Mouse (Mus musculus) adrenal gland, postnatal 14 days (tissue): ENCODE results near the gene BC051142. TPM values are rescaled to one million over a fixed set of nuclear protein-coding genes. Genes with fewer than 3 reads are reported as not detected.
"Not testable (repeated sequence)": the region's sequence is repeated elsewhere in the genome, so short reads cannot be mapped to it uniquely, and the experiment has no call there.

Source experiments
- DNase-seq: peaks from one replicate; pipeline ENCODE4 v3.0.0; 2021; ENCODE audit warnings: mixed read lengths
- total RNA-seq: library from RNA; stranded (reverse); gene quantifications from 2 replicates; pipeline ENCODE4 v1.2.3, GENCODE M21; 2021

BC051142 gene
- total RNA-seq, 1 experiment from 2014 or later = 1.2 TPM

DNA sequence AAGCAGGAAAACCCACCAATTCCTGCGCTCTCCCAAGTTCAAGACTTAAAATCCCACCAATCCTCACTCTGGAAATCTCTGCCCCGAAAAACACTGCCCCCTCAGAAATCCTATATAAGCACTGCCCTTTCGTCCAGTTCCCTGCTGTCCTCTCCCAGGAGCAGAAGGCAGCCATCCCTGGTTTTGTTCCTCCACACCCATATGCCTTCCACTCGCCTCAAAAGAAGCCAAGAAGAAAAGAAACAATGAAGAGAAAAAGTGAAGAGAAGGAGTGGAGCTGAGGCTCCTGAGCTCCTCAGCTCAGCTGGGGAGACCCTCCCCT is 735 bp downstream of the BC051142 start:
- no peak for DNase-seq

DNA sequence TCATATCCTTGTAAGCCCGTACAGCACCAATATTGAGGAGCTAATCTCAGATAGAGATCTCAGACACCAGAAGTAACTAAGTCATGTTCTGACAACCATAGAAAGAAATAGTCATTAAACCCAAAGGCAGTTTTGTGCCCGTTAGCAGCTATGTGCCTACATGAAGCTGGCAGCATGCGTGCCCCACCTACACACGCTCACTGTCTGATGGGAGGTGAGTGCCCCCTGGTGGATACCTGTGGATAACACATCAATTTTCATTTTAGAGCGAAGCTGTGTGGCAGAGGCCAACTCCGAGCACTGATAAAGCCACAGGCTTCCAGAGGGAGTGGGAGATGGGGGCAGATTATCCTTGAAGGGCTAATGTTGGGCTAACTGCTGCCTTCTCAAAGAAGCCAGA is 12.5 kb downstream of the BC051142 start:
- DNase-seq = peak; percentile 81

DNA sequence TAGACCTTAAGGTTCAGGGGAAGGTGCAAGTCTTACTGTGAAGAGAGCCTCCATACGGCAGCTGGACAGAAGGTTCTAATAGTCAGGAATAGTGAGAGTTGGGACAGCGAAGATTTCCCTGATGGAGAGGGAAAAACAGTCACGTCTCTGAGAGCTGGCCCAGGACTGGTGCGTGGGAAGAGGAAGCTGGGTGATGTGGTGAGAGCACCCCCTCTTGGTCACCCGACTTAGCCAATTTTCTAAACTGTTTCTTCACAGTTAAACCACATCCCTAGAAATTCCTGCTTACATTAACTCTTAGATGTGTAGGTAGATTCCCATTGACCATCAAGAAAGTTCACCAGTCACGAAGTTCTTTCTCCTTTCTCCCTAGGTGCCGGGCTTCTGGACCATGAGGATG is 21.4 kb downstream of the BC051142 start:
- no peak for DNase-seq

DNA sequence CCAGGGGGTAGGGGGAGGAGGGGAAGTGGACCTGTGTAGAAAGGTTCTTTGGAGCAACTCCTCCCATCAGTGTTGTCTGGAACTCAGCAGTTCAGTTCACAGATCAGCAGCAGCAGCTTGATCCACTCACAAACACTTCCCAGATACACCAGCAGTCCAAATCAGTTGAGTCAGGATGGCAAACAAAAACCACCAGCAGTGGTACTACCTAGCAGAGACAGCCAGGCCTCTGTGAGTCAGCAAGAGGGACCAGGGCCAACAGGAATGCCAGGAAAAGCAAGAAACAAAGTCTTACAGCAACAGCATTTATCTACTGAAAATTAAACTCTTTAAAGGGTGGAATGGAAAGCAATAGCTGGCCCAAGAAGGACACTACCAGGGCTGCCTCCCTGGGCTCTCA is 29.0 kb downstream of the BC051142 start:
- DNase-seq = peak; percentile 13

DNA sequence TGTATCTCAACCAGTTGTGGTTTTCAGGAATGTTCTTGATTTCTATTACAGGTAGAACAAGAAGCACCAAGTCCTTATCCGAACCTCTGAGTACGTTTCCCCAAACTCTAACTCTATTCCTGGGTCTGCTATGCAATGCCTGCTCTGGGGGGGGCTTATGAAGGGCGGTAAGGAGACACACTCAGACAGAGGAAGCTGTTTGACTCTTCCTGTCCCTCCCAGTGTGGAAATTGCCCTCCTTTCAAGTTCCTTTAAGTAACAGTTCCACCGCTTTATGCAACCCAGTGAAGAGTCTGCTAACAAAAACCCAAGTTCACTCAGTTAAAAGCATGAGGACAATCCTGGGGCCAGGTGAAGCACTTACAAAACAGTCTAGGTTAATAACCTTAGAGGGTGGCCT is 38.5 kb downstream of the BC051142 start:
- no peak for DNase-seq

DNA sequence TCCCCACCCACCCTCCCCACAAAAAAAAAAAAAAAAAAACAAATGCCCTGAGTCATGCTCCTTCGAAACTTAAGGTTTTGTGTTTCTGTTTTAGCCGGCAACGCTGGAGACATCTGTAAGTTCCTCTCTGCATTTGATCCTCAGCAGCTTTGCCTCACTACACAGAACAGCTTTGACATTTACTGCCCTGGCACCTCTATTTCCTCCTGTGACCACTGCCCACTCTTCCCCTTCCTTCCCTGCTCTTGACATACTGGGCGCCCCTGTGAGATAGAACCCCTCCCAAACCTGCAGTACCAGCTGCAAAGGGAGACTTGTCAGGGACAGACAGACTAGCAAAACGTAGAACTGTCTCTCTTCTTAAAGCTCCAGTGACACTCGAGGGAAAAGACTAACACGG is 39.0 kb downstream of the BC051142 start:
- no peak for DNase-seq

DNA sequence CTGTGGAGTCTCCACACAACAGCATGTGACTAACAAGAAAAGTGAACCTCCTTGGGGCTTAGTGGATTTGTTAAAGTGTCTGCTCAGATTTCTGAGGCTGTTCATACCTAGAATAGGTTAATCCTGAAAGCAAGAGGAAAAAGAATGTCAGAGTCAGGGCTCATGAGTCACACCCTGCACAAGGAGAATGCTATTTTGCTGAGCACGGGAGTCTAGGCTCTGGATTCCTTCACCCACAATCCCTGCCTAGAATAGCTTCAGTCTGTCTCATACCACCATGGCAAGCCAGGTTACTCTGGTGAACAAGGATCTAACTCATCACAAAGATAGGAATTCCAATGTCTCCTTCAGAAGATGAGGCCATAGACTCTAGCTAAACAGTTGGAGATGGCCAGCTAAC is 40.0 kb downstream of the BC051142 start:
- DNase-seq = no peak

DNA sequence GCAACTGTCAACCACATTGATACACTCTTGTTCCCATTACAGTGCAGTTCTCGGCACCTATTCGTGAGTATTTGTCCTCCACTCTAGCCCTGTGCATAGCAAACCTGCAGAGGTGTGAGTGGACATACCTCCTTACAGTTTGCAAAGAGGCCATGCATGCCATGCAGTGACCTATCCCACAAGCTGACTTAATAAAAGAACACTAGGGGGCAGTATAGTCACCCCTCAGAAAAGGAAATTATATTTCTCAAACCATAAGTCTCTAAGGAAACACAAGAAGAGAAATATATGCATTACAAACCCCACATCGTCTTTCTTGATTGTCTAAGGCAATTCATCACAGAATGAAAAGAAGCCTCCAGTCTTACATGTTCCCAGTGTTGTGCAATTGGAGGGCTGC is 41.2 kb downstream of the BC051142 start:
- DNase-seq = no peak

DNA sequence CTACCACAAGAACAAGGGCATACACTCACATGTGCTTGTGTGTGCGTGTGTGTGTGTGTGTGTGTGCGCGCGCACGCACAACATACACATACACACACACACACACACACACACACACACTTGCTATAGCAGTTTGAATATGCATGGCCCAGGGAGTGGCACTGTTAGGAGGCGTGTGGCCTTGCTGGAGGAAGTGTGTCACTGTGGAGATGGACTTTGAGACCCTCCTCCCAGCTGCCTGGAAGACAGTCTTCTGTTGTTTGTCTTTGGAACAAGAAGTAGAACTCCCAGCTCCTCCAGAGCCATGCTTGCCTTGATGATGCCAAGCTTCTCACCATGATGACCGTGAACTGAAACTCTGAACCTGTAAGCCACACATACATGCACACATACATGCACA is 43.4 kb downstream of the BC051142 start:
- DNase-seq = no peak

DNA sequence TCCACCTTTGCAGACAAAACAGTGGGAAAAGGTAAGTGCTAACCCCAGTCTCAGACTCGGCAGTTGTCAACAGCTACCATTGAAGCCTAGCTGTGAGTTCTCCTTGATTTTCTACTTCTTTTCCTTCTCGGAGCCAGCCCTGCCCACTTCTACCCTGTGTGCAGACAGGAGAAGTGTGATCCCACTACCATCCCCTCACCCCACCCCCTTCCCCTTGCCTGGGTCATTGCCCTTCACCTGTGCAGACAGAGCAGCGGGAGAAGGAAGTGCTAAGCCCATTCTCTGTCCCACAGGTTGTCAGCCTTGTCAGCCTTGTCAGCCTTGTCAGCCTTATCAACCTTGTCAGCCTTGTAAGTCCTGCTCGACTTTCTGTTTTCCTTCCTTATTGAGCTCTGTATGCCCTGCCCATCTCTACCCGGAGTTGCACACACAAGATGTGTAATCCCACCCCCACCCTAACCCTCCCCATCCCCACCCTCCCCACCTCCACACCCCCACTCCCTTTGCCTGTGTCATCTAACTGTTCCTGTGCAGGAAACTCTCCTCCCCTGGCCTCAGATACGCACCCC is 49.9 kb downstream of the BC051142 start:
- no peak for DNase-seq

DNA sequence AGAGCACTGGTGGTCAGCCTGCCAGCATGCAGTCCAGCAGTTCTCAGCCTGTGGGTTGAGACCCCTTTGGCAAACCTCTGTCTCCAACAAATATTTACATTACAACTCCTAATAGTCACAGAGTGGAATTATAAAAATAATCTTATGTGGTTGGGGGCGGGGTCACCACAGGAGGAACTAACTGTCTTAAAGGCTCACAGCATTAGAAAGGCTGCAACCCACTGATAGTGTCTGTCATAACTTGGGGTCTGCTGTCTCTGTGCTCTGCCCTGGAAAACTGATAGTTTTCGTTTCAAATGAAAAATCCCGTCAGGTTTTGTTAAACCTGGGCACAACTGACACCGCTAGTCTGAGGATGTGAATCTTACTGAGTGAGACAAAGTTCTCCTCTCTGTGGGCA is 59.0 kb downstream of the BC051142 start:
- no peak for DNase-seq

DNA sequence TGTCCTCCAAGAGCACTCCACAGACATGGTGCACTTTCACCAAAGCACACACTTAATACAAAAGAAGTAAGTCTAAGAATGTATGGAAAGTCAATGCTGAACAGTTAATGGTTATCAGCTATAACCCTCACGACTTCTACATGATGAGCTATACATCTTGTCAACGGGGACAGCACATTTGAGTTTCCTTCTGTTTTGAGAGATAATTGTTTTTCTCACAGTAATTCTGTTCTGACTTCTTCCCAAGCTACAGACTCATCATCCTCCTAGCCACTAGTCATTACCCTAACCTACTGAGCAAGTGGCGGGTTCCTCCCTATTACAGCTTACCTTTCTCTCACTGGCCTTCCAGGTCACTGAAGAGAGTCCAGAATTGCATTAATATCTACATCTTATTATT is 60.6 kb downstream of the BC051142 start:
- DNase-seq = no peak

DNA sequence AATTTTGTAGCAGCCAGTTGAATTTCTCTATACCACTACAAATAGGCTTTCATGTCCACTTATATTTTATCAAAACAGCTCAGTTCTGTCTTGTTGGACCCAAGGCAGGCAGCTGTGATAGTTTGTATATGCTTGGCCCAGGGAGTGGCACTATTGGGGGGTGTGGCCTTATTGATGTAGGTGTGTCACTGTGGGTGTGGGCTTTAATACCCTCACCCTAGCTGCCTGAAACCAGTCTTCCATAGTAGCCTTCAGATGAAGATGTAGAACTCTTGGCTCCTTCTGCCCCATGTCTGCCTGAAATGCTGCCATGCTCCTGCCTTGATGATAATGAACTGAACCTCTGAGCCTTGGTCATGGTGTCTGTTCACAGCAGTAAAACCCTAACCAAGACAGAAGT is 67.3 kb downstream of the BC051142 start:
- not testable (repeated sequence) for DNase-seq

DNA sequence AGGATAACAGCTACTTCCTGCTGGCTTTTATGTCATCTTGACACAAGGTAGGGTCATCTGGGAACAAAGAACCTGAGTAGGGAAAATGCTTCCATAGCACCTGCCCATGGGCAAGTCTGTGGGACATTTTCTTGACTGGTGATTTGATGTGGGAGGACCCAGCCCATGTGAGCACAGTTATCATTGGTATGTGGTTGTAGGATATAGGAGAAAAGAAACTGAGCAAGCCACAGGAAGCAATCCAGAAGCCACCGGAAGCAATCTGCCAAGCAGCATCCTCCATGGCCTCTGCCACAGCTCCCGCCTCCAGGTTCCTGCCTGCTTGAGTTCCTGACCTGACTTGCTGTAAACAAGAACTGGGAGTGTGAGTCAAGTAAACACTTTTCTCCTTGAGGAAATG is 71.9 kb downstream of the BC051142 start:
- no peak for DNase-seq

DNA sequence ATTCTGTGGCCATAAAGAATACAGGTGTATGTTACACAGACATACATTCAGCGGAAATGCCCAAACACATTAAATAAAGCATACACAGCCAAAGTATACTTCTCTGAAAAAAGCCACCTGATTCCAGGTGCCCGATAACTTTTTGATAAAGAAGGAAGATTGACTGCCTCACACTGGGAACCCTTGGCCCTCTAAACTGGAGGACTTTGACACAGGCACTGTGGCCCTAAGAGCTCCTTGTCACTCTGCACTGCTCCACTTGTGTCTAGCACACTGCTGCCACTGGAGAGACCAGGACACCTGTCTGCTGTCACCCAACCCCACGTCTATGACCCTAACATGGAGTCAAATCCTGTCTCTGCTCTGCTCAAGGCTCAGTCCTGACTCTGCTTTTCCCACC is 76.4 kb downstream of the BC051142 start:
- DNase-seq = no peak

DNA sequence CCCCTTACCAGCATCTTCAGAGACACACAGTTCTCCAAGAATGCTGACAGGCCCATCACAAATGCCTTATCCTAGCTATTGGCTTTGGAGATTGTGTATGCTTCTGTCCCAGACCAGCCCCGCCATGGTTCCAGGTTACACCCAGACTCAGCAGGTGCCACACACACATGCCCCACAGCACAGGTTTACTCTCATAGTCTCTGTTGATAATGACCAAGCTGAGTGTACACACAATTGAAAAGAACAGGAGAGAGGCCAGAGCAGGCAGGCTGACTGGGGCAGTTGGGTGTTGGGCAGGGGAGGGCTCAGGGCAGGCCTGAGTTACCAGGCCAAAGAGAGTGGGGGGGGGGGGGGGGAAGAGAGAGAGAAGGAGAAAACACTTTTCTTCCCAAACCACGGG is 77.8 kb downstream of the BC051142 start:
- DNase-seq = no peak

DNA sequence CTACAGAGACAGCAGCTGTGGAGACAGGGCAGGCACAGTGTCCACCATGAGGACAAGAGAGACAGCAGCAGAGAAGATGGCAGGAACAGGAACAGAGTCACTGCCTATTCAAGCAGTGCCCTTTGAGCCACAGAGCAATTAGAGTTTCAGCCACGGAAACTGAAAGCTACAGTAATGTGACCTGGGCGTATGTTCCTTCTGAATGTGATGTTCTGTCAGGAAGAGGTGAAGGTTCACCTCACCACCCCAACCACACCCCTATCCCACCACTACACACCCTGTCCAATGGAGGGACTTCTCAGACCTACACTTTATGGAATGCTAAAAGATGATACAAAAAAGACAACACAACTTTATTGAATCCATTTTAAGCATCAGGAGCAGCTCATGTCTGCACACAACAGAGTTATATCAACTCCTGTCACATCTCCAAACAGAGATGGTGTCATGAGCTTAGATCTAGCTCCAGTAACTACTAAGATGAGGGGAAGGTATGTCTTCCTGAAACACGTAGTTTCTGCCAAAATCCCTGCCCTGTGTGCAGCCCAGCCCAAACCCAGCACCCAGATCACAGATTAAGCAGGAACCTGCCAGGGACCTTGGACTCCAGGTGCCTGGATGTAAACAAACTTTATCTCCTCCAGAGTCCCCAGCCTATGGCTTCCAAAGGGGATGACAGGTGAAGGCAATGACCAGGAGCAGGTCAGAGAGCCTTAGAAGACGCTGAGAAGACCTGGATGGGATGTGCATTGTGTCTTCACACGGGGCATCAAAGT is 78.8 kb downstream of the BC051142 start, which contains the start of gene Btnl4:
Gene Btnl4 (minus strand): TSS at position 81 of the 776 bp plus-strand sequence.
- DNase-seq = not testable (repeated sequence)

DNA sequence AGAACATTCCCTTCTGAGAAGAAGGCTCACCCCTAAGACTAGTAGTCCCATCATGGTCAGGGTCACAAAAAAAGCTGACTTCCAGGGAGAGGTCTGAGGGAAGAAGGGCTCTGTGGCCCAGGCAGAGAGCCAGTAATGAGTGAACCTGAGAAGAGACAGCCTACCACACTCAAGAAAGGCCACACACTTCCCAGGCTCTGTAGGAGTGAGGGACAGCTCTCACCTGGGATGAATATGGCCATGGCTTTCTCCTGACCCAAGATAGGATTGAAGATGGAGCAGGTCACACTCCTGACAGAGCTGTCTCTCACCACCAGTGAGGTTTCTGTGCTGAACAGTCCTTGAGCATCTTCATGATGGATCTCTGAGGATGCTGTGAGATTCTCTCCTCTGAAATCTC is 94.2 kb downstream of the BC051142 start:
- no peak for DNase-seq

DNA sequence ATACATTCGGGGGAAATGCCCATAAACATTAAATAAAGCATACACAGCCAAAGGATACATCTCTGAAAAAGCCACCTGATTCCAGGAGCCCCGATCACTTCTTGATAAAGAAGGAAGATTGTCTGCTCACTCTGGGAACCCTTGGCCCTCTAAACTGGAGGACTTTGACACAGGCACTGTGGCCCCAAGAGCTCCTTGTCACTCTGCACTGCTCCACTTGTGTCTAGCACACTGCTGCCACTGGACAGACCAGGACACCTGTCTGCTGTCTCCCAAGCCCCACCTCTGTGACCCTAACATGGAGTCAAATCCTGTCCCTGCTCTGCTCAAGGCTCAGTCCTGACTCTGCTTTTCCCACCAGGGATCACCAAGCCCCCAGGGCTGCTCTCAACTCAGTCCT is 96.5 kb downstream of the BC051142 start:
- not testable (repeated sequence) for DNase-seq

DNA sequence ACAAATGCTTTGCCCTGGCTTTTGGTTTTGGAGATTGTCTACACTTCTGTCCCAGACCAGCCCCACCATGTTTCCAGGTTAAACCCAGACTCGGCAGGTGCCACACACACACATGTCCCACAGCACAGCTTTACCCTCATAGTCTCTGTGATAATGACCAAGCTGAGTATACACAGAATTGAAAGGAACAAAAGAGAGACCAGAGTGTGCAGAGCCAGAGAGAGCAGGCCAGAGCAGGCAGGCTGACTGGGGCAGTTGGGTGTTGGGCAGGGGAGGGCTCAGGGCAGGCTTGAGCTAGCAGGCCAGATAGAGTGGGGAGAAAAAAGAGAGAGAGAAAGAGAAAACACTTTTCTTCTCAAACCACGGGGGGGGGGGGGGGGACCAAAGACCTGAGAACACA is 97.9 kb downstream of the BC051142 start:
- no peak for DNase-seq

DNA sequence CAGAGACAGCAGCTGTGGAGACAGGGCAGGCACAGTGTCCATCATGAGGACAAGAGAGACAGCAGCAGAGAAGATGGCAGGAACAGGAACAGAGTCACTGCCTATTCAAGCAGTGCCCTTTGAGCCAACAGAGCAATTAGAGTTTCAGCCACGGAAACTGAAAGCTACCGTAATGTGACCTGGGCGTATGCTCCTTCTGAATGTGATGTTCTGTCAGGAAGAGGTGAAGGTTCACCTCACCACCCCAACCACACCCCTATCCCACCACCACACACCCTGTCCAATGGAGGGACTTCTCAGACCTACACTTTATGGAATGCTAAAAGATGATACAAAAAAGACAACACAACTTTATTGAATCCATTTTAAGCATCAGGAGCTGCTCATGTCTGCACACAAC is 98.7 kb downstream of the BC051142 start:
- not testable (repeated sequence) for DNase-seq

DNA sequence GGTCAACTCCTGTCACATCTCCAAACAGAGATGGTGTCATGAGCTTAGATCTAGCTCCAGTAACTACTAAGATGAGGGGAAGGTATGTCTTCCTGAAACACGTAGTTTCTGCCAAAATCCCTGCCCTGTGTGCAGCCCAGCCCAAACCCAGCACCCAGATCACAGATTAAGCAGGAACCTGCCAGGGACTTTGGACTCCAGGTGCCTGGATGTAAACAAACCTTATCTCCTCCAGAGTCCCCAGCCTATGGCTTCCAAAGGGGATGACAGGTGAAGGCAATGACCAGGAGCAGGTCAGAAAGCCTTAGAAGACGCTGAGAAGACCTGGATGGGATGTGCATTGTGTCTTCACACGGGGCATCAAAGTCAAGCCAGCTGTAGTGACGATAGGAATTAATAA is 99.1 kb downstream of the BC051142 start:
- not testable (repeated sequence) for DNase-seq

DNA sequence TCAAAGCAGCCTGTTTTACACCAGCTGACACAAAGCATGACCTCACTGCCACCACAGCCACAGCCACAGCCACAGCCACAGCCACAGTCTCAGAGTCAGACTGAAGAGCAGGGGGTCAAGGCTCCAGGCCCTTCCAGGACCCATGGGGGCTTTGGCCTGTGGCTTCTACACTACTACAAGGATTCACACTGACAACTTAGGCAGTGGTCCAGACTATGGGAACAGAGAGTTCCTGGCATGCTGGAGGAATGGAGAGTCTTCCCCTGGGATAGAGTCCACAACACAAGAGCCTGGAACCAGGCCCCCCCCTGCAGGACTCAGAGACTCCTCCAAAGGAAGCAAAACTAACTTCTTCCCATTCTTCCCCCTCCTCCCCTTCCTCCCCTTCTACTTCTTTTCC is 109.0 kb downstream of the BC051142 start:
- no peak for DNase-seq
